Mouse (Mus musculus) heart, embryonic 16.5 days (tissue): ENCODE measurements at regions not wholly inside any gene's neighbourhood (a gene's known extent, or its start where the extent isn't known, plus 50 kb on each side); places are given as distances from the start of the nearest gene placed in this dataset.

Source experiments
- ATAC-seq: fragments of 200-750 bp; cut with Nextera tagmentation; replicated peaks from 2 replicates; pipeline ENCODE4 v1.8.0; 2017; ENCODE audit warnings: moderate number of reproducible peaks; ENCODE audit not compliant: insufficient read depth, low FRiP score; ENCODE audit errors: extremely low read depth
- H3K27ac ChIP-seq: fragments of 300-500 bp; sonication (generic); 2 replicates; pipeline ENCODE4 v1.5.1; 2014; ENCODE audit warnings: mild to moderate bottlenecking, low read length, control low read depth, moderate library complexity
- H3K27me3 ChIP-seq: fragments of 300-500 bp; sonication (generic); 2 replicates; pipeline ENCODE4 v1.6.1; 2014; ENCODE audit warnings: low read length, mixed read lengths; ENCODE audit not compliant: control insufficient read depth, insufficient read depth
- H3K36me3 ChIP-seq: fragments of 300-500 bp; sonication (generic); 2 replicates; pipeline ENCODE4 v1.6.1; 2014; ENCODE audit not compliant: control insufficient read depth, insufficient read depth
- H3K4me1 ChIP-seq: fragments of 300-500 bp; sonication (generic); 2 replicates; pipeline ENCODE4 v1.6.1; 2014; ENCODE audit warnings: low read length, mixed read lengths; ENCODE audit not compliant: control insufficient read depth, insufficient read depth
- H3K4me2 ChIP-seq: fragments of 300-500 bp; sonication (generic); 2 replicates; pipeline ENCODE4 v1.6.1; 2014; ENCODE audit warnings: low read depth, mild to moderate bottlenecking, control low read depth, low read length
- H3K4me3 ChIP-seq: fragments of 300-500 bp; sonication (generic); 2 replicates; pipeline ENCODE4 v1.5.1; 2014; ENCODE audit warnings: mild to moderate bottlenecking, control low read depth, low read length
- H3K9ac ChIP-seq: fragments of 300-500 bp; sonication (generic); 2 replicates; pipeline ENCODE4 v1.6.1; 2014; ENCODE audit warnings: low read length, control low read depth
- H3K9me3 ChIP-seq: fragments of 300-500 bp; sonication (generic); replicated peaks from 2 replicates; pipeline ENCODE4 v1.6.1; 2016; ENCODE audit warnings: low read length; ENCODE audit not compliant: control insufficient read depth
- WGBS: fragments of 180-500 bp; shearing (Covaris S2); extraction: QIAGEN DNeasy Blood & Tissue Kit; methylation state at CpG from one replicate; pipeline ENCODE4 v1.1.7; 2014; 5-methylcytosine and 5-hydroxymethylcytosine counted together

DNA sequence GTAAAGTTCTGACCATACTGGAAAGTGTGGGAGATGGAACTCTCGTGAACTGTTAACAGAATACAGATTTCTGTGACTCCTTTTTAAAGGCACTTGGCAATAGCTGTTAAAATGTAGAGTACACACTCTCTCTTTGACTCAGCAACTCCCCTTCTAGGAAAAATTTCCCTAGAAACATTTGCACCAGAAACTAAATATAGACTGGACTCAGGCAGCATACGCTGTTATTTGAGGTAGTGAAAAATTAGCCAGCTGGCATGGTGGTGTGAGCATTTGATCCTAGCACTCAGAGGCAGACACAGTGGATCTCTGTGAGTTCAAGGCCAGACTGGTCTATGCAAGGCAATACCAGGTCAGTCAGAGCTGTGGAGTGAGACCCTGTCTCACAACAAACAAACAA, 215.5 kb upstream of the Amigo2 start:
- H3K9ac ChIP-seq = no peak overlapping the region
- WGBS = 53% methylated on average over 2 of the region's 2 CpGs
- no peaks in the 10 kb centered on the region for H3K4me1 ChIP-seq
- no peaks in the 10 kb centered on the region for H3K36me3 ChIP-seq
- no peak overlapping the region for H3K4me2 ChIP-seq
- no peak for ATAC-seq
- H3K4me3 ChIP-seq = no peak overlapping the region
- no peaks in the 10 kb centered on the region for H3K27me3 ChIP-seq
- H3K27ac ChIP-seq = no peak overlapping the region
- H3K9me3 ChIP-seq = no peaks in the 10 kb centered on the region

DNA sequence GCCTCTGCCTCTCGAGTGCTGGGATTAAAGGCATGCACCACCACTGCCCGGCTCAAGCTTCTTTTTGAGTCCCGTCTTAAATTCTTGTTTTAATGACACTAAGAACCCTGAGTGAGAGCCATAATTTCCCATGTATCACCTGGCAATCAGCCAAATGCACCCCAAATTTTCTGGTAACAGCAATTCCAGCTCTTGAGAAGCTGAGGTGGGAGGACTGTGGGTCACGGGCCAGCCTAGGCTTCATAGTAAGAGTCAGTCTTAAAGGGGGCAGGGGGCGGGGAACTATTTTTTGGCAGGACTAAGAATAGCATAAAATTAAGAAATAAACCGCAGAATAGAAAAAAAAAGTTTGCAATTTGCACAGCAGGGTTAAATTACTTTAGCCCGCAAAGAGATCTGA, 214.9 kb upstream of the Amigo2 start:
- H3K9ac ChIP-seq = no peak overlapping the region
- ATAC-seq = no peak
- no peaks in the 10 kb centered on the region for H3K27me3 ChIP-seq
- H3K9me3 ChIP-seq = no peaks in the 10 kb centered on the region
- WGBS = 86% methylated on average over 7 of the region's 7 CpGs
- no peak overlapping the region for H3K4me2 ChIP-seq
- no peak overlapping the region for H3K4me3 ChIP-seq
- H3K4me1 ChIP-seq = no peaks in the 10 kb centered on the region
- no peaks in the 10 kb centered on the region for H3K36me3 ChIP-seq
- no peak overlapping the region for H3K27ac ChIP-seq

DNA sequence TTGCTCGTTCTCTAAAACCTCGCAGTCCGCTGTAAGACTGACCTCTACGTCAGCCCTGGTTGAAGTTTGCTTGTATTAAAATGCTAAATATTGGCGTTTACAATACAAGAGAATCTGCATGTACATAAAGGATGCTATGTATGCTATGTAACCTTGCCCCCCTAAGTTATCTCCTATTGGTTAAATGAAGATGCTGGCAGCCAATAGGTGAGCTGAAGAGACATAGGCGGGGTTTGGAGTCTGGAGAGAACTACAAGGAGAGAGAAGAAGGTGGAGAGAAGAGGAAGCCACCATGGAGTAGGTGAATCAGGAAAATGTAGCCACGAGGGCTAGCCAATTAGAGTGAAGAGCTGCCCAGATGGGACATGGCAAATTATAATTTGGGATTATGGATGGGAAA, 214.0 kb upstream of the Amigo2 start:
- no peaks in the 10 kb centered on the region for H3K36me3 ChIP-seq
- no peak overlapping the region for H3K27ac ChIP-seq
- no peak for ATAC-seq
- no peaks in the 10 kb centered on the region for H3K27me3 ChIP-seq
- no peak overlapping the region for H3K4me2 ChIP-seq
- no peaks in the 10 kb centered on the region for H3K9me3 ChIP-seq
- H3K4me3 ChIP-seq = no peak overlapping the region
- H3K9ac ChIP-seq = no peak overlapping the region
- 73% methylated on average over 7 of the region's 7 CpGs for WGBS
- H3K4me1 ChIP-seq = 0 out of 2 replicates have a peak, but pooled peaks cover under 1% of the 10 kb centered on the region

DNA sequence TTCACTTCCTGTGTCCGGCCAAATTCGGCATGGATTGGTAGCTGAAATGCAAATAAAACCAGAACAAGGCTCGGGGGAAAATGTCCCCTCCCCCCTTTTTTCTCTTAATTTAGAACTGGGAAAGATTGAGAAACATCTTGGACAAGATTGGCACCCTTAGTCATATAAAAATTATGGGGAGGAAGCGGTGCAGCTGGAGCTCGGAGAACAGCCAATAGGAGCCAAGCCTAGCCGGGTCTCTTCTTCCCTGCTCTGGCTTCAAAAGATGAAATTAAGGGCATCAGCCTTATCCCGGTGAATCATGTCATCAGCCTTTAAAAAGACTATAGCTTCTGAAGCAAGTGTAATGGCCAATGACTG, 213.3 kb upstream of the Amigo2 start:
- Histone ChIP-seq H3K27ac (no peak overlapping the region), H3K4me3 (no peak overlapping the region), H3K4me1 (0 out of 2 replicates have a peak, but pooled peaks cover 2% of the 10 kb centered on the region), H3K27me3 (no peaks in the 10 kb centered on the region), H3K36me3 (no peaks in the 10 kb centered on the region), H3K4me2 (no peak overlapping the region), H3K9me3 (no peaks in the 10 kb centered on the region), H3K9ac (no peak overlapping the region)
- 82% methylated on average over 7 of the region's 7 CpGs for WGBS
- no peak for ATAC-seq

DNA sequence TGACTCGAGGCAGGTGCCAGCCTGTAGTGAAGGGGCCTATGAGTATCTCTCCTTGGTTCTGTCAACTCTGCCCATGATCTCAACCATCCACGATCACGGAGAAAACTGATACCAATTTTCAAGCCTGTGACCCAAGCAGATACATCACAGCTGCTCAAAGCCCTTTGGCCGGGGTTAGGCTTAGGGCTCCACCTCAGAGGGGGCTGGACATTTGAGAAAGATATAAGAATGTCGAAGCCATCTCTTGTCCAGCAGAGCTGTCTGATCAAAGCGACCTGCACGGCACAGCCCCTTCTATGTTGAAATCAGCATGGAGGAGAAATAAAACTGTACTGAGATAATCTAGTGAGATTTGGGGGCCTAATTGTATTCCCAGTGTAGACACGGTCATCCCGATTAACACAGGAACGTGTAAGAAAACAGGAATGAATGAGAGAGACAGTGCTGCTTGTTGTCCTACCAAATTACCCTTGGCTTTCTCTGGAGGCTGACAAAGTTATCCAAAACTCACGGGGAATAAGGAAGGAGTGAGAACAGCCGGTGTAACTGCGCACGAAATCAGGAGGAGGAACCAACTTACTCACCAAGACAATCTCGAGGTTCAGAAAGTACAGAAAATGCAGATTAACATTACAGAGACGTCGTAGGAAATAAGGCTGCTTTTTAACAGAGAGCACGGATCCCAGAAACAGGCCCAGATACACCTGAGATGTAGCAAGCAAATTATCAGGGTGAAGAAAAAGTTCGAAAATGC, 212.7 kb upstream of the Amigo2 start:
- Histone ChIP-seq H3K9ac (no peak overlapping the region), H3K4me1 (0 out of 2 replicates have a peak, but pooled peaks cover 2% of the 10 kb centered on the region), H3K4me3 (no peak overlapping the region), H3K36me3 (no peaks in the 10 kb centered on the region), H3K9me3 (no peaks in the 10 kb centered on the region), H3K27ac (no peak overlapping the region), H3K4me2 (no peak overlapping the region), H3K27me3 (no peaks in the 10 kb centered on the region)
- no peak for ATAC-seq
- WGBS = 80% methylated on average over 19 of the region's 19 CpGs

DNA sequence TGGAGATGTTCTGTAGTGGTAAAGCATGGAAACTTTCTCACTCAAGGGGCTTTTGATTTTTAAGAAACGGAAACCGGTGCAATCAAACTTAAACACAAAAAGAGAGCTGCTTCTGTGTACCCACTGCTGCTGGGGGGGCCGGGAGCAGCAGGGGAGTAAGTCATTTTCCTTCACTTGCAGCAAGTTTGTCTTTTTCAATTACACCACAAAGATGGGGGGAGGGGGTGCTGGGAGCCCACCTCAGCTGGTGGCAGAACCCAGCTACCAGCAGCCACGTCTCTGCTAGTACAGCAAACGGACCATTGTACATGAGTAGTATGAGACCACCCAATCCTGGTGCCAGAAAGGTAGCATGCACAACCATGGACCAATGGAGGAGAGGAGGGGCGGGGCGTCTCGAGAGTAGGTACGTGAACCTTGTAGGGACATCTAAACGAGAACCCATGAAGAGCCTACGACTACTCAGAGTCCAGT, 211.7 kb upstream of the Amigo2 start:
- peak; percentile 52; the same call in 1 of the 2 replicates for ATAC-seq
- WGBS = 63% methylated on average over 11 of the region's 11 CpGs
- H3K4me1 ChIP-seq = 0 out of 2 replicates have a peak, but pooled peaks cover 2% of the 10 kb centered on the region
- no peak overlapping the region for H3K27ac ChIP-seq
- no peak overlapping the region for H3K4me3 ChIP-seq
- no peaks in the 10 kb centered on the region for H3K9me3 ChIP-seq
- H3K36me3 ChIP-seq = no peaks in the 10 kb centered on the region
- no peaks in the 10 kb centered on the region for H3K27me3 ChIP-seq
- no peak overlapping the region for H3K4me2 ChIP-seq
- no peak overlapping the region for H3K9ac ChIP-seq

DNA sequence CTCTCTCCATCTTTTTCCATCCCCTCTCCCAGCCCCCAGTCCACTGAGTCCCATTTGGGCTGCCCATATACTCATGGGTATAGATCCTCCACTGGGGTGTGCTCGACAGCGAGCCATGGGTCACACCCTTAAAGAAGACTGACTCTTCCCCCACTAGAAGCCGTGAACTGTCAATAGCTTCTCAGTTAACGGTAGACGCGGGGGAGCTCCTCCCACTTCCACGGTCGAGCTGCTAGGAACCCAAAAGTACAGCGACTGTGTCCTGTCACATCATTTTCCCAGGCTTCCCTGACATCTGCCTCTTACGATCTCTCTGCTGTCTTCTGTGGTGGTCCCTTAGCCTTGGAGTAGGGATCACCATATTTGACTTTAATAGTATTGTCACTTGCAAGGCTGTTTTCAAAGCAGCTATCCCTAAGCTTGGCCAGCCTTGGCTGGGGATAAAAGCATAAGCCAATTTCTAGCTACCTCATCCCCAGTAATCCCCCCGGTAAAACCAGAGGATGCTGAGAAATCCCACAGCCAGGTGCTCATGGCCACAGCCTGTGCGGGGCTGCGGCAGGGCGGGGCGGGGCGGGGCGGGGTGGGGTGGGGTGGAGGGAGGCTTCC, 211.2 kb upstream of the Amigo2 start:
- WGBS = 27% methylated on average over 17 of the region's 17 CpGs
- no peak overlapping the region for H3K27ac ChIP-seq
- ATAC-seq = peak; percentile 28; the same call in 1 of the 2 replicates

DNA sequence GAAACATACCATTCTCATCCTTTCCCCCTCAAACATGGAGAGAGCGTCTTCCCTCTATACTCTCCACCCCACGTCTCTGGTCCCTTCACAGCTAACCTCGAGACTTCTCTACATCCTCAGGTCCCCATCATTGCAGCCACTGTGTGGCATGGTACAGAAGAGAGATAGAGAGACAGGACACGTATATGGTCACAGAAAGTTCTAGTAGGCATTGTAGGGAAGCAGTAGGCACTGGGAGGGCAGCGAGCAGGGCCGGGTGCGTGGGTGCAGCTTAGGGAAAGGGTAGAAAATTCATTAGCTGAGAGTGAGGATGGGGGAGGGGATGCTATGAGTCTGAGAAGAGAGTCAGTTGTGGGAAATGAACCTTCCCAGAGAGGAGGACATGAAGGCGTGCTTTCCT, 210.4 kb upstream of the Amigo2 start:
- no peak overlapping the region for H3K27ac ChIP-seq
- no peaks in the 10 kb centered on the region for H3K36me3 ChIP-seq
- ATAC-seq = no peak
- no peaks in the 10 kb centered on the region for H3K9me3 ChIP-seq
- H3K9ac ChIP-seq = no peak overlapping the region
- H3K4me3 ChIP-seq = no peak overlapping the region
- H3K4me2 ChIP-seq = no peak overlapping the region
- 81% methylated on average over 8 of the region's 8 CpGs for WGBS
- H3K4me1 ChIP-seq = 0 out of 2 replicates have a peak, but pooled peaks cover 2% of the 10 kb centered on the region
- no peaks in the 10 kb centered on the region for H3K27me3 ChIP-seq

More for the DNA sequence above, 211.2 kb upstream of the Amigo2 start:
- no peak overlapping the region for H3K9ac ChIP-seq
- H3K4me3 ChIP-seq = no peak overlapping the region
- H3K4me2 ChIP-seq = peak overlapping the region; percentile 17
- no peaks in the 10 kb centered on the region for H3K36me3 ChIP-seq
- H3K9me3 ChIP-seq = no peaks in the 10 kb centered on the region
- 0 out of 2 replicates have a peak, but pooled peaks cover 2% of the 10 kb centered on the region for H3K4me1 ChIP-seq
- no peaks in the 10 kb centered on the region for H3K27me3 ChIP-seq

DNA sequence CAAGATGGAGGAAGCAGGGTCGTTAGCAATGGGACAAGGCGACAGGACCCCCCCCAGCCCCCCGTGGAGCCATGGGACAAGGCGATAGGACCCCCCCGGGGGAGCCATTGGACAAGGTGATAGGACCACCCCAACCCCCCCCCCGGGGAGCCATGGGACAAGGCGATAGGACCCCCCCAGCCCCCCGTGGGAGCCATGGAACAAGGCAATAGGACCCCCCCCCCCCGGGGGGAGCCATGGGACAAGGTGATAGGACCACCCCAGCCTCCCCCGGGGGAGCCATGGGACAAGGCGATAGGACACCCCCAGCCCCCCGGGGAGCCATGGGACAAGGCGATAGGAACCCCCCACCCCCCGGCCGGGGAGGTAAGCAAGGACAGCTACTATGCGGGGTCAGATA, 209.9 kb upstream of the Amigo2 start:
- Histone ChIP-seq H3K9ac (no peak overlapping the region), H3K27ac (no peak overlapping the region), H3K4me3 (no peak overlapping the region), H3K27me3 (no peaks in the 10 kb centered on the region), H3K36me3 (no peaks in the 10 kb centered on the region), H3K9me3 (no peaks in the 10 kb centered on the region), H3K4me1 (0 out of 2 replicates have a peak, but pooled peaks cover 2% of the 10 kb centered on the region), H3K4me2 (no peak overlapping the region)
- ATAC-seq = no peak
- 87% methylated on average over 16 of the region's 16 CpGs for WGBS
